Mouse (Mus musculus): ENCODE data around the gene Shld2.
"Not testable (repeated sequence)": the region's sequence is repeated elsewhere in the genome, so short reads cannot be mapped to it uniquely, and the experiment has no call there.

Shld2 gene

DNA sequence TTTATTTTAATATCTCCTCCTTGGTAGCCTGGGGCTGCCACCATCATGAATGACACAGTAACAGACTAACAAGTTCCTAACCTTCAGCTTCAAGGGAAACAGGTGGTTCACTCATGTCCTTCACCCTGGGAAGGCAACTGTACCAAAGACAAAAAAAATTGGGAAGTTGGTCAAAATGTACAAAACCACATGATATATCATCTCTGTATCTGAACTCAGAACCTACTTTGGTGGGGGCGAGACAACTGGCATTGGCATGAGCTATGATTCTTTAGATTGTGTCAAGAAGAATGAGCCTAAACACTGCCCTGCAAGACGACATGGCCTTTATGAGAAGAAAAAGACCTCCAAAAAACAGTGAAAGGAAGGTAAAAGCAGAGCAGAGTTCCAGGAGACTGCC lies 29.5 kb downstream of the Shld2 start:
- no peak for DNase-seq (ENCODE audit: low read depth)

DNA sequence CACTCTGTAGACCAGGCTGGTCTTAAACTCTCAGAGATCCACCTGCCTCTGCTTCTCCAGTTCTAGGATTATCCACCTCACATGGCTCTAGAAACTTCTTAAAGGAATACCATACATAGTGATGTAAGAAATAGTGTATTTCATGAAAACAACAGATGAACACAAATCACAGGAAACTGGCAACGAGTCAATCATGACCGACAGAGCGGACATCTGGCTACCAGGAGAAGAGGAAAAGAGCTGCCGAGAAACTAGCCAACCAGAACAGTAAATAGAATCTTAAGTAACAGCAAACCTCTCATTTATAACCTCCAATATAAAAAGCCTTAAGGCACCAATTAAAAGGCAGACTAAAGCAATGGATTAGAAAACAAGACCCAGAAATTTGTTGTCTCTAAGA lies 30.6 kb downstream of the Shld2 start:
- DNase-seq (ENCODE audit: low read depth): no peak

DNA sequence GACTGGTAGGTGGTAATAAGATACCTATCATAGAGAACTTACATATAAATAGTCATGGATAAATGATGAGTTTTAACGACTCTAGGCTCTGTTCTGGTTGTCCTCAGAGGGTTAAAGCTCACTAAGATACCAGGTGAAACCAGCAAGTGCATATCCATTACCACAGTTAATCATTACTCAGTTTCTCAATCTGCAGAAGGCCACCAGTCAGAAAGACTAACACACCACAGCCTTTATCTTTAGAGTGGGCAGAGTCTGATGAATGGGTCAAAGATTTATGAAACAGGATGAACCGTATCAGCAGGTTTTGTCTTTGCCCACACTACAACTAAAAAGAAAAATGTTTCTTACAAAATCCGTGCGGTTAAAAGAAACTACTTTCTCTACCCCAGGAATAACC lies 35.1 kb downstream of the Shld2 start:
- no peak for DNase-seq (ENCODE audit: low read depth)

DNA sequence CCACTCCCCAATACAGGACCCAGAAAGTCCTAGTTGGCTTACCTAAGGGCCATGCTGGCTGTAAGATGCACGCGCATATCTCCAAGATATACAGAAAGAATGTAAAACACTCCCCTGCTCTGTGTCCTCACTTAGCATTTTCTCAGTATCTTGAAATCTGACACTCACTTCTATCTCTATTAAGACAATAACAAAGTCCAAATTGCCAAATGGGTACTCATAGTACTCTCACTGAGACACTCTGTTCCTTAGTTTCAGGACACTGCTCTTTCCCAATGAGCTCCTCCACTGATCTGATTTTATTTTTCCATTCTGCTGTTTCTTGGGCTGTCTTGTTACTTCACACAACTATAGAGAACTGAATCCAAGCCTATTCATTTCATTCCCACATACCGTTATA lies 36.2 kb downstream of the Shld2 start:
- DNase-seq (ENCODE audit: low read depth): no peak

DNA sequence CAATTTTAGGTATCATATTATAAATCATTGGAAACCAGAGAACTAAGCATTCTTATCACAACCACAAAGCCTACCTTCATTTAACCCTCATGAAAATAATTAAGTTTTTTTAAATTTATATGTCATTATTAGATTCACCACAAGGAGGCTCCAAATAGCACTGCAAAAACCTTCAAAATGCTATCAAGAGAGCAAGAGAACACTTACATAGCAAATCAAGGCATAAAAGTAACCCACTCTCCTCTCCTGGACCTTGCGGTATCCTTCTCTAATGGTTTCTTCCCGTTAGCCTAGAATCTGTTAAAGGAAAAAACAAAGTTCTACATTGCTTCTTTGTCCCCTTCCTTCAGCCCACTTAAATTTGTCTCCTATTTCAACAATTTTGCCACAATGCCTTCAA lies 37.0 kb downstream of the Shld2 start:
- DNase-seq (ENCODE audit: low read depth): peak; percentile 24

DNA sequence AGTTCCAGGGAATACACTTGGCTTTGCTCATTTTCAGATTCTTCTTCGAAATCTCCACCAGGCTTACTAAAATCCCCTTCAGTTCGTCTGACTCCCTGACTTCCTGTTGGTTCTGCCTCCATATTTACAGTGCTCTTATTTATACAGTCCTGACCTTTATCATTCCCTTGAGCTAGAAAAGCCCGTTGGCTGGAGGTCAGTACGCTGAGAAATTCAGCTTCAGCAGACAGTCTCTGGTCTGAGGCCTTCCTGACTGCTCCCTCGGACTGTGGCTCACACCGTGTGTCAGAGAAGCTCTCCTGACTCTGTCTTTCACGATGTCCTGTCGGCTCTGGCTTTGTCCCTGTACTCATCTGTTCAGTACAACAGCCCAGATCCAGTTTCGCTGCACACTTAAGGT lies 42.2 kb downstream of the Shld2 start:
- DNase-seq (ENCODE audit: low read depth): no peak

DNA sequence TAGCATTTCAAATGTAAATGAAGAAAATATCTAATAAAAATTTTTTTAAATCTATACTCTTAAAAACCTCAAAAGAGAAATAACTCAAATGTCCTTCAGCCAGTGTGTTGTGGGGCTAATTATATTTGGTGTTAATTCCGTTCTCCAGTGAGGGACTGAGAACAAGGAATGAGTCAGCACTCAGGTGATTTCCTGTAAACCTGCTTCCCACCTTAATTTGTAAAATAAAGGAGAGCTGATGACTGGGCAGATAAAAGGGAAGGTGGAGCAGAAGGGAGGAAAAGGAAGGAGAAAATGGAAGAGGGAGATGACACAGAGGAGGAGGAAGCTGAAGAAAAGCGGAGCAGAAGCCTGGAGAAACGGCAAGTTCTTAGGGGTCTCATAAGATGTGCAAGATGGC lies 51.8 kb downstream of the Shld2 start:
- DNase-seq (ENCODE audit: low read depth): not testable (repeated sequence)

DNA sequence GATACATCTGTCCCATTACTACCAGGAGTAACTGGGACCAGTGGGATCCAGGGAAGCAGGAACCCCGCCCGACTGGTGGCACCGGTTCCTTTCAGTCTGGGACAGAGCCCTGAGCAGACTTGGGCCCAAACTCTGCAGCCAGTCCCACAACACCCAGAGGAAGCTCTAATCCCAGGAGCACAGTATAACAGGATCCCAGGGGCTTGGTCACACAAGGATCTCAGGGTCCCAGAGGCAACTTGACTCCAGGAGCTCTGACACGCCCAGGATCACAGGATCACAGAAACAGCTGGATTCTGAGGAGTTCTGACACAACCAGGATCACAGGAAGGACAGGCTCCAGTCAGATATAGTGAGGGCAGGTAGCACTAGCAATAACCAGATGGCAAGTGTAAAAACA lies 57.0 kb downstream of the Shld2 start:
- DNase-seq (ENCODE audit: low read depth): no peak

DNA sequence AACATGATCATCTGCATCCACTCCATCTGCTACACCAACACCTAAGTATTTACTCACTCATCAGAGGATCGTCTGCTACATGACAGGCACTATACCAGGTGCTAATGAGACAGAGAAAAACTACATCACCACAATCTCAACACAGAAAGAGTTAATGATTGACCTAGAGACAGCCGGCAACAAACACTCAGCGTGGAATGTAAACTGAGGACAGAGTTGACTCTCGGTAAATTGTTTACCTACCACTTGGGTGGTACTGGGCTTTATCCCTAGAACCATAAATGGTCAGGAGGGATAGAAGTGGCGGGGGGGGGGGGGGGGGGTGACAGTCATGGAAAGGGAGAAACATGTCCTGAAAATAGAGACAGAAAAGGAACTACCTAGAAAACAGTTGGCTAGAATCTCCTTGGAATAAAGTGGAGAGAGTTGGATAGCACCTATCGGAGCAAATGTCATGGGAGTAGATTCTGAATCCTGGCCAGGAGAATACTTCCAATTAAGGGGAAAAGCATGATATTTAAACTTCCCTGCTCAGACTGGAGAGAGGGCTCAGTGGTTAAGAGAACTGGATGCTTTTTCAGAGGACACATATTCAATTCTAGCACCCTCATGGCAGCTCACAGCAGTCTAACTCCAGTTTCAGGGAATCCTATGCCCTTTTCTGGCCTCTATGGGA lies 57.7 kb downstream of the Shld2 start:
- no peak for DNase-seq (ENCODE audit: low read depth)

DNA sequence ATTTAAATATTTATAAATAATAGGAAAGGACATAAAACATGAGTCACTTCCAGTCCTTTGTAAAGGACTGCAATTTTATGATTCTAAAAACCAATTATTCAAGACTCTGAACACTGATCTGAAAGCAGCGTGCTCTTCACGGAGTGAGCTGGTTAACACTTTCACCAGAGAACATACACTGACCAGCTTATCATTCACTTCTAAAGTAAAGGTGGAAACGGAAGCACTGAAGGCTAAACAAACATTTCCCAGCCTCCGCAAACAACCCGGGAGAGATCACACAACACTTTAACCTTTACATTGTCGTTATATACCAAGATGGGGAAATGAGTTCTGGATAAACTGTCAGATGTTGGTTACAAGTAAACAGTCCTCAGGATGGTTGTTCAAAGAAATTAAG lies 69.6 kb downstream of the Shld2 start:
- no peak for DNase-seq (ENCODE audit: low read depth)

DNA sequence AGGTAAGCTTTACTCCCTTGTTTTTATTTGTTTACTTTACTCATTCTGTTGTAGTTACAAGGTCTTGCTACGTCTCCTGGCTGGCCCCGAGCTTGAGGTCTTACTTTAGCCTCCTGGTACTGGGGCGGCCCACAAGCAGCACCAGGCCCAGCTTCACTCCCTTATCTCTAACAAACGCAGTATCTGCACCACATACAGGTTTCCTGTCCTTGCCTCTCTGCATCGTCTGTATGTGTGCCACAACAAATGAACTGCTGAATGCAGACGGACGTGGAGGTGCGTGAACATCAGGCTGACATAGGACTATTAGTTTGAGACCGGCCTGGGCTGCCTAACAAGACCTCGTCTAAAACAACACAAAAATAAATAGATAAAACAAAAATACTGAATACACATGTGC lies 70.0 kb downstream of the Shld2 start:
- no peak for DNase-seq (ENCODE audit: low read depth)

DNA sequence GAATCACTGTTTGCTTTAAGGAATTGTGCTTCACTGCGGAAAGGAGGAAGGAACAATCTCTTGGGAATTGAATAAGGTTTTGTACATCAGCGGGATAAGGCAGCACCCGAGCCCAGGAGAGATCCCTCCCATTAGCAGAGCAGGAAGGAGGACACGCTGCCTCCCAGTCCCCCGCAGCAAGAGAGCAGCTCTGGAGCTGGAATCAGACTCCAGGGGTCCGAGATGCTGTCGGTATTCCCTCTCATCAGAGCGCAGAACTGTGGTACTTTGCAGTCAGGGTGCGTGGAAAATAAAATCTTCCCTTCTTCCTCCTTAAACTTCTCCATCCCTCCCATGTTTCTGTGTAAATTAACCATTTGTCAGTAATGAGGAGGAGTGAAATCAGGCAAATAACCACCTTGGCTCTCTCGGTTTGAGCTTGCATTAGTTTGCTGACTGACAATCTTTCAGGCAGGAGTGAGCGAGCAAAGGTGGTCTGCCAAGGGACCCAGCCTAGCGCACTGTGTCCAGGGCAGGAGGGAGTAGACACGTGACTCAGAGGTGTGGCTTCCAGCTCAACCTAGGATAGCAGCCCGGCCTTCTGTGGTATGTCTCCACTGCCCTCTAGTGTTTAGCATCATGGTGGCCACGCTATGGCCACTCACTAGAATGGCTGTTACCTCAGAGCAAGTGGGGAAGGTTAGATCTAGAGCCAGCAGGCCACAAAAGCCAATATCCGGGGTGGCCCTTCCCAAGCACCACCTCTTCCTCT lies 75.5 kb downstream of the Shld2 start:
- DNase-seq (ENCODE audit: low read depth): peak; percentile 49

DNA sequence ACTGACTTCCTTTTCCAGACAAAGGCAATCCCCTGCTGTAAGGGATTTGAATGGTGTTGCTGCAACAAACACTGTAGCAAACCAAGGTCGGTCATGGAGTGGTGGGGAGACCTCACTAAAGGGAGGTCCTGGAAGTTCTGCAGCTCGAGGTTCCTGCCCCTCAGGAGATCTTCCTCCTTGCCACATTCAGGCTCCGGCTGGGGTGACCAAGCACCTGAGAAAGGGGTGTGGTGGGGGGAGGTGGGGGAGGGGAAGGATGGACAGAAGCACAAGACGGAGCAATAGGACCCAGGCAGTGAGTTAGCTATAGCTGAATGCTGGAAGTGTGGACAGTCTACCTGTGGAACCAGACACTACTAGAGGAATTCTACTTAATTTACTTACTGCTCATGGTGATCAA lies 76.4 kb downstream of the Shld2 start:
- no peak for DNase-seq (ENCODE audit: low read depth)

DNA sequence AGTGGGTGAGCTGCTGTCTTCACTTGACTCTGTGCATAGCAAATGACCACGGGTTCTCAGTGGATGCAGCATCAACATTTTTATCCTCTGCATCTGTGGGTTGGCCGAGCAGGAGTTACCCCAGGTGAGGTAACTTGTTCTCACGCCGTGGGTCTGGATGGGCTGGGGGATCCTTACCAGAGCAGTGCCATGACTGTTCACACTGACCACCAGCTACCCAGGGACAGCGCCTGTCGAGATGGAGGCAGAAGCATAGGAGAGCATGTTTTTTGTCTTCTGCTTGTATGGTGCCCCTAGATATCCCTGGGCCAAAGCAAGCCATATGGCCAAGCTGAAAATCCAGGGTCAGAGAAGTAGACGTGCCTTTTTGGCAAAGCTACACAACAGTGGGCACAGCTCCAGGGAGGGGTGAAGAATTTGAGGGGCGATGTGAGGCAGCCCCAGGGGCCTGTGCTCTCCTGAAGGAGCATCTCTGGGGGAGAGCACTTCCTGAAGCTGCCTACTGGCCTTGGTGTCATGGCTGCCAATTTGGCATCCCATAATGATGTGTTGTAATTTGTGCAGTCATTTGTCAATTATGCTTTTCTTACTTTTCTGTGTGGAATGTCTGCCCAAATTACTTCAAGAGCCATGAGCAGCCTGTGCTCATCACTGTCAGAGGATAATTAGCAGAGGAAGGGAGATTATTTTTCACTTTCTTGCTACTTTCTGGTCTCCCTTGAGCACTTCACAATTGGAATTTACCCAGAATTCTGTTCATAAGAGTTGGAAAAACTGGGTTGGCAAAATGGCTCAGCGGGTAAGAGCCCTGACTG lies 77.2 kb downstream of the Shld2 start:
- DNase-seq (ENCODE audit: low read depth): no peak

DNA sequence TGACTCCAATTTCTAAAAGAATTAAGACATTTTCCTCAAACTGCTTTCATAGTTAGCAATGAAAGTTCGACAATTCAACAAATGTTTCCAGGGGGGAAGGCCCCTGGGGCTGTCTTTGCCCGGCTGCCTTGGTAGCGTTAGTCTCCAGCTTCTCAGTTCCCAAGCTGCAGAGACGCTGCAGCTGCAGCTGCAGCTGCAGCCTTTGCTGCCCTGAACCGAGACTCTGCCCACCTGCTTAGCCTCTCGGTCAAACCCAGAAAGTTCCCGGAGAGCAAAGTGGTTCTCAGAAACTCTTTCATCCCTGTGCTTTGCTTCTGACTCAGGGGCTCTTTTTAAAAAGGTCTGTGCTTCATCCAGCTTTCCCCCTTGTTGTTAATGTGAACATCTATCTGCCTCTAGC lies 78.0 kb downstream of the Shld2 start:
- DNase-seq (ENCODE audit: low read depth): no peak

DNA sequence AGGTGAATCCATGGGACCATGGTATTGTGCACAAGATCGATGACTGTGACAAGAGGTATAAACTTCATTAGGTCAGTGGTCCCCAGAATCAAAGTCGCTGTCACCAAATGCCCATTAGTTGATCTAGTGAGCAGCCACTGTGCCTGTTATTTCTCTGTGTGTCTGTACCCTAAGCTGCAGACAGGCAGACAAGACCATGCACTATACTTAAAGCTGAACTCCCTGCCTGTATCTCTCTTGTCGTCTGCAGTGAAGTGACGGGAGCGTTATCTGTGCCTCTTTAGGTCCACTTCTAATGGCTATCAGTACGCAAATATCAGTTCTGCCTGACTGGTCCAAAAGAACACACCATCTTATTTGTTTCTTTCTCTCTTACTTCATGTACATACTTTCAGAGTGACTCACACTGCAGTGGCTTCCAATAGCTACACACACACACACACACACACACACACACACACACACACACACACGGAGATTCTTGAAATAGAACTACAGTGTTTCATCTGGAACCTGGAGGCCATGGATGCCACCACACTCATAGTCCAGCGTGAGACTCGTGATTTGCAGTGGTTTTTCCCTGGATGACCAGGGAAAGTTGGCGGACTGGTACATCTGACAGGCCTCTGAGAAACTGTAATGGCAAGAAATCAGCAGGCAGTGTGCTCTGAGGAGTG lies 81.3 kb downstream of the Shld2 start:
- peak; percentile 47 for DNase-seq (ENCODE audit: low read depth)

DNA sequence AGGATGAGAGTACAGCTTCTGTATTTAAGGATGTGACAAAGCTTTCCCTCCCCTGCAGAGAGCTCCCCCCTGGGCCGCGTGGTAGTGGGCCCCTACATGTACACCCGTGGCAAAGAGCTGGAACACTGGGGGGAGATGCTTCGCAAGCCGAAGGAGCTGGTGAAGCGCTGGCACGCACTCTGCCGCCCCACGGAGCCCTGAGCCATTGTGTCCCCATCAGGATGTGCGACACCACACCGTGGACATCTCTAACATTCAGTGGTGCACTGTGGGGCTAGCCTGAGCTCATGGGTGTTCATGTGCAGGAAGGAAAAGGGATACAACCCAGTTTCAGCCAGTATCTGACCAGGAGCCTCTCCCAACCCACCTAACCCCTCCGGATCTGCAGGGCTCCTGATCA lies 82.3 kb downstream of the Shld2 start:
- no peak for DNase-seq (ENCODE audit: low read depth)

DNA sequence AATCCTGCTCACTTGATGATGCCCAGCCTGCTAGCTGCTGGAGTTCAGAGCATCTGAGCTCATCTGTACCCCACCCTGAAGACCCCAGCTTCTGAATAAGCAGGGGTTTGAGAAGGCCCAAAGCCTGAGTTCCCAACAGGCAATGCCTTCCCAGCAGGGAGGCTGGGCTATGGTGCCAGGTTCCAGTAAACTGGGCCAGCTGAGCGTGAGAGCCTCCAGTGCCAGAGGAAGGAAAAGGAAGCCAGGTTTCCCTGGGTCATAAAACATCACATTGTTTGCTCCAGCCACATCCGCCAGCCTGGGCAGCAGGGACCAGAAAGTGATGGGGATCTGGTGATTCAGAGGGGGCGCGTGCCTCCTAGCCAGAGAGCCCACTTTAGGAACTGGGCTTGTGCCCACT lies 83.7 kb downstream of the Shld2 start:
- DNase-seq (ENCODE audit: low read depth): peak; percentile 32

DNA sequence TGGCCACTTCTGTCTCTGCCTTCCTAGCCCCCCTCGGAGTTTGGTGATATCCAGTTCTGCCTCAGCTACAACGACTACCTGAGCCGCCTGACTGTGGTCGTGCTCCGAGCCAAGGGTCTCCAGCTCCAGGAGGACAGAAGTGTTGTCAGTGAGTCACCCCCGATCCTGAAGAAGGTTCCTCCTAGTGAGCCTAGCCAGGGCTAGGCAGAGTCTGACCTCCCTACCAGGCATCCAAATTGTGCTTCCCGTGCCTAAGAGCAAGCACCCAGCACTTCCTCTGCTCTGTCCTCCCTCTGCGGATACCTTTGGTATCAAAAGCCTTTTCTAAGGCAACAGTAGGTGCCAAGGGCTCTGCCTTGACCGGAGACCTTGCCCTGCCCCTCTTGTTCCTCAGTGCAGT lies 84.3 kb downstream of the Shld2 start:
- no peak for DNase-seq (ENCODE audit: low read depth)

DNA sequence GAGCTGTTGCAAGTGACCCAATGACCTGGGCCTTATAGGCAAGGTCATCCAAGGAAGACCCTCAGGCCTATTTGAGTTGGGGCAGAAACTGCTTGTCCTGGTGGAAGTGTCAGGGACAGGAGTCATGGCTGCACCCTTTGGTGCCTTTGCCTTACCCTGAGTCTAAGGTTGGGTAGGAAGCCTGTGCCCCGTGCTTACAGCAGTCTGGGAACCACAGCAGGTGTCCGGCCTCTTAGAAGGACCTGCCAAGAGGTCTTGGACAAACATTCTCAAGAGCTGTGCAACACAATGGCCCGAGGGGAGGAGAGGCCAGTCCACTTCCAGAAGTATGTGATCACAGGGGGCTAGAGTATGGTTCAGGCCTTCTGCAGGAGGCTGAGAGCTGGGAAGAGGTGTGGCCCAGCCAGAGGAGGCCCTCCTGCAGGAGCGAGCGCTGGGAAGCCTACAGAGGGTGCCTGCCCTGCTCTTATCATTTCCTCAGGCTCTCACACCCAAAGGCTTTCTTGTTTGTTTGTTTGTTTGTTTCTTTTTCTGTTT lies 86.9 kb downstream of the Shld2 start:
- DNase-seq (ENCODE audit: low read depth): no peak

DNA sequence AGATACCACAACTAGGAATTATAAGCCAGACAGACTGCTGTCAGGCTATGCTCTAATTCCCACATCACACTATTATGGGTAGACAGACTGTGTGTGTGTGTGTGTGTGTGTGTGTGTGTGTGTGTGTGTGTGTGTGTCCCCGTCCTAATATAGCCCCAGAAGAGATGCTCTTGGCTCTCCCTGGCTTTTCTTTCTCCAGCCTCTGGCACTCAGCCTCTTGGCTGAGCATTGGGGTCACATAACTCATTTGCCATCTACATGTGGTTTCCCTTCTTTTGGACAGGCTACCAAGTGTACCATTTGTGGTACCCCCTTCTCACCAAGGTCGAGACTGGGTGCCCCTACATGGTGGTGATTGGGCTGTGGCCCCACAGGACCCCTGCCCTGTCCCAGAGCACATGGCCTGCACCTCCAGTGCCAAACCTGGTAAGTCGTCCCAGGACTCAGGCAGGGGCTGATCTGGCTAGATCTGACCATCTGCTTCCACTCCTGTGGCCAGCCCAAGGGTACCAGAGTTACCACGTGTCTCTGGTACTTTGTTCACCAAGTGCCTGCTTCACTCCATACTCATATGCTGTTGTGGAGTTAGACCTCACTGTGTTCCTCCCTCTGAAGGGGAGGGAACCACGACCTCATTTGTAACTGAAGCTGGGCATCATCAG lies 88.7 kb downstream of the Shld2 start:
- no peak for DNase-seq (ENCODE audit: low read depth)

DNA sequence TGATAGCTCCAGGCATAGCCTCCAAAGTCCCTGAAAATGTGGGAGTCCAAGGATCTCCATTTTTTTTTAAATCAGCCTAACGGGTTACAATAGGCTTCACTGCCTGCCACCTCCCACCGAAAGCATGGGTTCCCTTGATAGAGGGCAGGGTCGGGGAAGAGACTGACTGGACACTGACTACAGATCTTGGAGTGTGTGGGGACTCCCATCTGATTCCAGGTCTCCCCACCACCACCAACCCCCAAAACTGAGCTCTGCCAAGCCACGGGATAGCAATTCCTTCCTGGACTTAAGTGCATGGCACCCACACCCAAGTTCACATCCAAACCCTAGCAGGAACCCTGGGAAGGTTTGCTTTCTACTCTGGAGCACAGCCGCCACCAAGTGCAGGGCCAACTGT lies 89.9 kb downstream of the Shld2 start:
- no peak for DNase-seq (ENCODE audit: low read depth)

Data from fibroblast of lung, adult 2 months (primary cell).